Mouse (Mus musculus) olfactory bulb, adult 2 months (tissue): ENCODE data around the gene Nxph4. TPM values are rescaled to one million over a fixed set of nuclear protein-coding genes. Genes with fewer than 3 reads are reported as not detected.

ENCODE experiments used
- H3K27ac ChIP-seq: fragments of 200-500 bp; 2 replicates; pipeline ENCODE4 v1.5.1; 2012; ENCODE audit warnings: low read depth, low read length; ENCODE audit not compliant: insufficient read depth
- H3K4me1 ChIP-seq: fragments of 200-500 bp; 2 replicates; pipeline ENCODE4 v1.6.1; 2012; ENCODE audit warnings: low read length; ENCODE audit not compliant: control insufficient read depth, insufficient read depth
- H3K4me3 ChIP-seq: fragments of 200-500 bp; 2 replicates; pipeline ENCODE4 v1.5.1; 2012; ENCODE audit warnings: mild to moderate bottlenecking, low read depth, low read length, moderate library complexity; ENCODE audit not compliant: insufficient read depth
- CTCF ChIP-seq: fragments of 200-500 bp; IDR thresholded peaks from 2 replicates; pipeline ENCODE4 v1.5.1; 2012; ENCODE audit warnings: low read depth, mild to moderate bottlenecking, low read length, moderate library complexity; ENCODE audit not compliant: insufficient read depth
- POLR2A ChIP-seq: fragments of 200-500 bp; IDR thresholded peaks from 2 replicates; pipeline ENCODE4 v1.6.1; 2012; ENCODE audit warnings: mild to moderate bottlenecking, low read depth, low read length, moderate library complexity; ENCODE audit not compliant: insufficient read depth
- WGBS: fragments of 180-500 bp; shearing (Covaris S2); methylation state at CpG from one replicate; pipeline ENCODE4 v1.1.7; 2018; 5-methylcytosine and 5-hydroxymethylcytosine counted together
- polyA plus RNA-seq: library from polyadenylated mRNA; stranded (reverse); fragments of >200 nt; gene quantifications from 2 replicates; pipeline ENCODE4 v1.2.4, GENCODE M21; 2012; ENCODE audit warnings: low replicate concordance; ENCODE audit not compliant: missing spikeins, insufficient read depth, insufficient read length

Gene Nxph4
- polyA plus RNA-seq, 1 experiment: not detected

DNA sequence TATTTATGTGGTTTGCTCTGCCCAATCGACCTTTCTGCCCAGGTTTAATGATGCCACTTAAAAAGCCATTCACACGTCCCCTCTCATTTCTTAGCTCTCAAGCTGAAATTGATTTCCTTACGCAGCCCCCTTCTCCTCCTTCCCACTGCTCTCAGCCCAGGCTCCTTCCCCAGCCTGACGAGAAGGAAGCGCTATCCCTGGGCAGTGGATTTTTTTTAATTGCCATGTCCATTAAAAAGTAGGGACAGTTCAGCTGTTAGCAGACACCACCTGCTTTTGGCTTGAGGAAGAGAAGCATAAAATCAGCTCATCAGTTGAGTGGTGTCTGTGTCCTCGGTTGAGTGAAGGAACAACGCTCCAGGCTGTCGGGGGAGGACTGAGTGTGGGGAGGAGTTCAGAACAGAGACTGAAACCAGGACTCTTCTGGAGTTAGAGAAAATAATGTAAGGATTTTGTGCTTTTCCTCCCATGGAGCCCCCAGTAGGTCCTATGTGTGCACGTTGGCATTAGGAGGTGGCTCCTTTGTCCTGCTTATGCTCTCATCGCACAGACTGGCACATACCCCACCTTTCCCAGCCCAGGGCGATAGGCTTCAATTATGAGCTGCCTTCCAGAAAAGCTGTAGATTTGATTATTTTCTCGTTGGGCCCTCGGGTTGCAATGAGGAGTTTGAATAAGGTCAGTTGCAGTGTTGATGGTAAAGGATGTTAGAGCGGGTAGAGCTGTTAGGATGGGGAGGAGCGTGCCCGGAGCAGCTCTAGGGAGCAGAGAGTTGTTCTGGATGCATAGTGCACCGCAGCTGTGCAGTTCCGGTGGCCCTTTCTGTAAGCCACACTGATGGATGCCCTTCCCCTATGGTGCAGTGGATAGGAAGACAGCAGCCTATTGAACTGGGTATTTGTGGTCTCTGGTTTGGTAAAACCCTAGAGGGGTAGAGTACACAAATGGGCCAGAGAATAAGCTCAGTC is 43.9 kb downstream of the Nxph4 start:
- no peak overlapping the region for H3K4me3 ChIP-seq
- H3K27ac ChIP-seq: no peak overlapping the region
- TF ChIP-seq POLR2A: no peak
- TF ChIP-seq CTCF: no peak
- peaks cover 29% of the 10 kb centered on the region for H3K4me1 ChIP-seq
- 53% methylated on average over 18 of the region's 18 CpGs for WGBS

DNA sequence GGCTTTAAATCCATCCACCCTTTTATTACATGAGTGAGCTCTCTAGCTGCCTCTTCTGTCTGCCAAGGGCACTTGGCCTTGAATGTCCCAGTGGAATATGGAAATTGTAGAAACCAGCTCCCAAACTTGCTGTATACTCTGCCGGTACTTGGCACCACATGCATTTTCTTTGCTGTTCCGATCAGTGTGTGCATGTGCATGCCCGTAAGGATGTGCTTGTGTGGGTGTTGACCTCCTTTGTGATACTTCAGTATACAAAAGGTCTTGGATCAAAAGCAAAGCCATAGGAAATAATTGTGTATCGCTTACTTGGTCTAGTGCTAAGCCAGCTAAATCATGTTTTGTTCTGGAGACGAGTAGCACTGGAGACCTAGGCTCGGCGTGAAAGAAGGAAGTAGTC is 45.5 kb downstream of the Nxph4 start:
- Histone ChIP-seq H3K27ac (no peak overlapping the region; the same call in 1 of the 2 replicates), H3K4me3 (no peak overlapping the region), H3K4me1 (peaks cover 24% of the 10 kb centered on the region)
- TF ChIP-seq CTCF (no peak), POLR2A (no peak)
- 40% methylated on average over 7 of the region's 7 CpGs for WGBS

DNA sequence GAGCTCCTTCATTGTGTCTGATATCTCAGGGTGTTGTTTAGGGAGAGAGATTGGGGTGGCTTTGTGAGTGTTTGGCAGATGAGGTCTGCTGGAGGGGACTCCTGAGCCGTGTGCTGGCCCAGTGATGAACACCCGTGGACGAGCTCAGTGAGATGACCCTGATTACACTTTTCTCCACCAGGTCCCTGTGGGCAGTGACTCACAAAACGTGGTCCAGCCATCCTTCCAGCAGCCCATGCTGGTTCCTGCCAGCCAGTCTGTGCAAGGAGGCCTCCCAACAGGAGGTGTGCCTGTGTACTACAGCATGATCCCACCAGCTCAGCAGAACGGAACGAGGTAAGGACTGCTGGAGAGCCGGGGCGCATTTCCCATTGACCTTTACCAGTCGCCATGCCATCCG is 49.1 kb downstream of the Nxph4 start:
- Histone ChIP-seq H3K27ac (no peak overlapping the region), H3K4me3 (no peak overlapping the region), H3K4me1 (peaks cover 30% of the 10 kb centered on the region)
- TF ChIP-seq CTCF (no peak), POLR2A (no peak)
- 90% methylated on average over 10 of the region's 10 CpGs for WGBS

DNA sequence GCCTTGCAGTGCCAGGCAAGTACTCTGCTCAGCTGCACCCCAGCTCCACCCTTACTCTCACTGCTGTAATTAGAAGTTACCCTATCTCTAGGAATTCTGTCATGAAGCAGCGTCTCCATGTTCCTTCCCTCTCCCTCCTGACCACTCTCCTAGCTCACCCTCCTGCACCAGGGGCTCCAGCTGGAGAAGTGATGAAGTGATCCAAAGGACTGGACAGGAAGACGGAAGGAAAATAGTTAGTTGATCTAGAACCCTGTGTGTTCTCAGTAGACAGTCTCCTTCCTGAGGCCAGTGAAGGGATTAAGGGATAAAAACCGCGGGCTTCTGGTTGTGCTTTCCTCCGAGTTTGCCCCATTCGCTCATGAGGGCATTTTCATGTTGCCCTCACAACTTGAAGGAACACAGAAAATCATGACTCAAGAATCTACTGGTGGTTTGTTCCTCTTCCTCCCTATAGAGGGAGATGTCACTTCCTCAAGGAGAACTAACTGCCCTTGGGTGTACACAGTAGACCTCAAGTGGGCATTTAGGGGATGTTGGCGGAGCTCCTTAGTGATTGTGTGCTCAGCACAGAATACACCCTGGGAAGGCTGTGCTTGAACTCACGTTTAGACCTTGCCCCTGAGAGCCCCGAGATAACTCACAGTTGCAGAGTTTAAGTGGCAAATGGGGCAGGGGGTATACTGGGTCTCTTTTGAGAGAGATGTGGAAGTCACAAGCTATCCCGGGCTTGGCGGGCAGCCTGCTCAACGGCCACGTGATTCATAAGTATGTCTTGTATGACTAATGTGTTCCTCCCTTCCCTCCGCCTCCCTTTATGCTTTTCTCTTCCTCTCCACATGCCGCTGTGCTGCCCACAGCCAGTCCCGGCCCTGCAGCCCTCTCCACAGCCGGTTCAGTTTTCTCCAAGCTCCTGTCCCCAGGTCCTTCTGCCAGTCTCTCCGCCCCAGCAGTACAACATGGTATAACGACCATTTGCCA is 53.2 kb downstream of the Nxph4 start:
- H3K4me1 ChIP-seq: peaks cover 19% of the 10 kb centered on the region
- H3K27ac ChIP-seq: peak overlapping the region; percentile 40; the same call in 1 of the 2 replicates
- 54% methylated on average over 19 of the region's 19 CpGs for WGBS
- TF ChIP-seq CTCF (no peak), POLR2A (no peak)
- H3K4me3 ChIP-seq: no peak overlapping the region

DNA sequence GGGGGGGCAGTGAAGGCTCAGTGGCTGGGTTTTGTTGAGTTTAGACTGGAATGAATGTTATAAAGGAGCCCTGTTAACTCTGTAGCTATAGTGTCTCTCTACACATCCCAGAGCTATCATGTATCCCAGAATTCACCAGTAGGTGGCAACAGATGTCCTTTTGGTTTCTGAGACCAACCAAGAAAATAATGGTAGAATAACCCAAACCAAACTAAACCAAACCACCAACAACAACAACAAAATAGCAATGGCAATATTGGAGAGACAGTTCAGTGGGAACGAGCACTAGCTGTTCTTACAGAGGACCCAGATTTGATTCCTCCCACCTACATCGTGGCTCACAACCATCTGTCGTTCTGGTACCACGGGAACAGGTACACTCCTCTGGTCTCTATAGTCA is 55.2 kb downstream of the Nxph4 start:
- no peak for TF ChIP-seq POLR2A
- no peak for TF ChIP-seq CTCF
- Histone ChIP-seq H3K27ac (no peak overlapping the region), H3K4me1 (peaks cover 19% of the 10 kb centered on the region), H3K4me3 (no peak overlapping the region)
- 84% methylated on average over 4 of the region's 4 CpGs for WGBS

DNA sequence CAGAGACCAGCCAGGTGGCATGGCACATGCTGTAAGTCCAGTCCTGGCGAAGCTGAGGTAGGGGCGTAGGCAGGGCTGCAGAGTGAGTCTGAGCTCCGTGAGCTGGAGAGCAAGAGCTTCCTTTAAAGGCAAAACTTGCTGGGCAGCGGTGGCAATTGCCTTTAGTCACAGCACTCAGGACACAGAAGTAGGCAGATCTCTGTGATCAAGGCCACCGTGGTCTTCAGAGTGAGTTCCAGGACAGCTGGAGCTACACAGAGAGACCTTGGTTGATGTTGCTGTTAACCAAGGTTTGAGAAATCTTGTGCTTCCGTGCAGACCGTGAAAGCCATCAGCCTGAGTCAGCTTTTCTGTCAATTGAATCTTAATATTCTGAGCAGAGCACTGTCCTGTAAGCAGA is 57.1 kb downstream of the Nxph4 start:
- TF ChIP-seq CTCF (no peak), POLR2A (no peak)
- Histone ChIP-seq H3K4me3 (no peak overlapping the region), H3K27ac (no peak overlapping the region), H3K4me1 (peaks cover 16% of the 10 kb centered on the region)
- WGBS: 83% methylated on average over 7 of the region's 7 CpGs

DNA sequence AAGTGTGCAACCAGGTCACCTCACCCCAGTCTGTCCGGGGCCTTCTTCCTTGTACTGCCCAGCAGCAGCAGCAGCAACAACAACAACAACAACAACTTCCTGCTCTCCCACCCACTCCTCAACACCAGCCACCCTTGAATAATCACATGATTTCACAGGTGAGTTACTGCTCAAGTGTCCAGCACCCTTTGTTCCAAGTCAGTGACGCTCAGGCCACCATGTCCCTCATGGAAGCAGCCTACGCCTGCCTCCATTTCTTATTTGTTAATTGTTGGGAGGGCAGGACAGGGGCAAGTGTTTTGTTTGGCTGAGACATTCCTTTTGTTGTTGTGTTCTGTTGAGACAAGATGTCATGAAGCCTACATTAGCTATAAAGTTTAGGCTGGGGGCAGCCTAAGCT is 57.8 kb downstream of the Nxph4 start:
- no peak for TF ChIP-seq POLR2A
- no peak for TF ChIP-seq CTCF
- peaks cover 12% of the 10 kb centered on the region for H3K4me1 ChIP-seq
- no peak overlapping the region for H3K4me3 ChIP-seq
- 84% methylated on average over 3 of the region's 3 CpGs for WGBS
- H3K27ac ChIP-seq: no peak overlapping the region

Other genes starting within 250 kb of the Nxph4 start
- gene Mbd6, start 245.5 kb downstream of the Nxph4 start, polyA plus RNA-seq: not detected in 2 replicates
- gene Mars, start 222.8 kb downstream of the Nxph4 start, polyA plus RNA-seq: not detected in 2 replicates
- gene Arhgap9, start 212.6 kb downstream of the Nxph4 start, polyA plus RNA-seq: 260 TPM in 1 of 2 replicates, not detected in the other
- gene Gli1, start 192.6 kb downstream of the Nxph4 start, polyA plus RNA-seq: not detected in 2 replicates
- gene Inhbe, start 180.1 kb downstream of the Nxph4 start, polyA plus RNA-seq: not detected in 2 replicates
- gene Inhbc, start 164.1 kb downstream of the Nxph4 start, polyA plus RNA-seq: not detected in 2 replicates
- gene R3hdm2, start 154.2 kb downstream of the Nxph4 start, polyA plus RNA-seq: 475 and 884 TPM in 2 replicates
- gene Stac3, start 32.9 kb downstream of the Nxph4 start, polyA plus RNA-seq: not detected in 2 replicates
- not detected in 2 replicates for gene Ndufa4l2, start 19.6 kb downstream of the Nxph4 start, polyA plus RNA-seq
- gene Shmt2, start 12.1 kb downstream of the Nxph4 start, polyA plus RNA-seq: not detected in 2 replicates
- gene Lrp1, start 86.6 kb upstream of the Nxph4 start, polyA plus RNA-seq: 404 and 471 TPM in 2 replicates
- not detected in 2 replicates for gene Stat6, start 108.4 kb upstream of the Nxph4 start, polyA plus RNA-seq
- gene Nemp1, start 132.3 kb upstream of the Nxph4 start, polyA plus RNA-seq: not detected in 2 replicates
- not detected in 2 replicates for gene Nab2, start 134.0 kb upstream of the Nxph4 start, polyA plus RNA-seq
- gene Myo1a, start 170.6 kb upstream of the Nxph4 start, polyA plus RNA-seq: not detected in 2 replicates
- gene Tac2, start 189.9 kb upstream of the Nxph4 start, polyA plus RNA-seq: not detected in 2 replicates
- gene Zbtb39, start 205.0 kb upstream of the Nxph4 start, polyA plus RNA-seq: not detected in 2 replicates
- not detected in 2 replicates for gene Gpr182, start 217.2 kb upstream of the Nxph4 start, polyA plus RNA-seq
- gene Rdh1, start 225.2 kb upstream of the Nxph4 start, polyA plus RNA-seq: not detected in 2 replicates
- not detected in 2 replicates for gene Rdh16f1, start 225.2 kb upstream of the Nxph4 start, polyA plus RNA-seq
- gene Rdh9, start 241.8 kb upstream of the Nxph4 start, polyA plus RNA-seq: not detected in 2 replicates